Mouse (Mus musculus): ENCODE data around the gene Rpsa. TPM values are rescaled to one million over a fixed set of nuclear protein-coding genes. Genes with fewer than 3 reads are reported as not detected.

The Rpsa gene
- total RNA-seq, 2 experiments from 2014 or later, result 879 to 949 TPM

GRCm38 (mm10) chr9:120167826-120168225, 40.3 kb downstream of the Rpsa start:
- DNase-seq, result no peak

DNA sequence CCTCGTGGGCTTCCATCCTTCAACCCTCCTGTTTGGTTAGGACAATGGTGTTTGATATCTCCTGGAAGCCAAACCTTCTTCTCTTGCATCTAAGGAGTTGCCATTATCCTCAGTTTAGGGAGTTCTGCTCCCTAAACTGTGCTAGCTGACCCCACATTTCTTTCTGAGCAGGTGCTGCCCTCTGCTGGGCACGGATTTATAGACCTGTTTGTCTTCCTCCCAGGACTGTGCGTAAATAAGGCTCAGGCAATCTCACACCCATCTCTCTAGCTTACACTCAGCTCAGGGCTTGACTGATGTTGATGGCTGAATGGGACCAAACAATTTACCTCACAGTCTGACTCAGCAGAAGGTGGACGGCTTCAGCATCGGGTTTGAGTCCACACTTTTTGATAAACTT, 43.8 kb downstream of the Rpsa start:
- peak; percentile 85 for DNase-seq

DNA sequence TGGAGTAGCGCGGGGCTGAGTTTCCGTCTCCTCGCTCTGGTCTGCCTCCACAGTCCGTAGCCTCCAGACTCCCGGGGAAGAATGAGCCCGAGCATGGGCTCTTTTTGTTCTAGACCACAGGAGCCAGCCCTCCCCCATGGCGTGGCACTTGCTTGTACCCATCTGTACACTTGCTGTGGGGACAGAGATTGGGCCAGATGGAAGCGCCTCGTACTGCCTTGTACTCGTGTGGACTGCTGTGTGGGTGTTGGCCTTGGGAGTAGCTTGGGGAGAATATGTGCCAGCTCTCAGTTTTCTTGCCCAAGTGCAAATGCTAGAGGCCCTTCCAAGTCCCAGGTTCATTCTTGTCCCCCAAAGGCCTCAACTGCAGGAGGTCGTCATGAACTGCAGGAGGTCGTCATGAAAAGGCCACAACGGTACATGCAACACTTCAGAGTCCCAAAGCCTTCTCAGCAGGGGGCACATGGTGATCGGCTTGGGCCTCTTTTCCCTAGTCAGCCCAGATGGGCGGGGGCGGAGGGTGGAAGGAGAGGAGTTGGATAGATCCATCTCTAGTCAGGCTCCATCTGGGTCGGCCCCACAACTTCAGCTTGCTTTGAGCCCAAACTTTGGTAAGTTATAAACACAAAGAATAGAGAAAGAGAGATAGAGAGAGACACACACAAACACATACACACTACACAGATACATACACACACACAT, 47.1 kb downstream of the Rpsa start:
- no peak for DNase-seq

- no peak for DNase-seq
These were observed 51.3 kb downstream of the Rpsa start for GRCm38 (mm10) chr9:120178813-120179212.

Other genes starting within 250 kb of the Rpsa start
- 10 to 100 TPM; 35.6 to 48.6 TPM for gene Wdr48, start 232.8 kb upstream of the Rpsa start, total RNA-seq (2021)
- gene Gorasp1, start 190.1 kb upstream of the Rpsa start, total RNA-seq (2021), result 10 to 100 TPM; 18.9 to 25.7 TPM
- gene Ttc21a, start 190.1 kb upstream of the Rpsa start, total RNA-seq (2021), result under 1 TPM; 0.21 to 0.33 TPM
- gene Csrnp1, start 143.0 kb upstream of the Rpsa start, total RNA-seq (2021), result 10 to 100 TPM; 11.9 to 24.0 TPM
- gene Xirp1, start 104.1 kb upstream of the Rpsa start, total RNA-seq (2021), result 1 to 10 TPM; 3.1 to 7.4 TPM
- 1 to 10 TPM; 2.4 to 3.8 TPM for gene Cx3cr1, start 57.8 kb upstream of the Rpsa start, total RNA-seq (2021)
- gene Ccr8, start 35.6 kb upstream of the Rpsa start, total RNA-seq (2021), result not detected
- 10 to 100 TPM; 20.3 to 21.5 TPM for gene Slc25a38, start 17.3 kb upstream of the Rpsa start, total RNA-seq (2021)
- gene Mobp, start 22.0 kb downstream of the Rpsa start, total RNA-seq (2021), result under 1 TPM; 0.09 to 0.27 TPM
- gene Myrip, start 173.8 kb downstream of the Rpsa start, total RNA-seq (2021), result 1 to 10 TPM; 6.0 to 8.7 TPM

Measured in adrenal gland, postnatal 10 days (tissue).